Mouse (Mus musculus) hindbrain, embryonic 16.5 days (tissue): Measurements from ENCODE around the gene Icam1. TPM values are rescaled to one million over a fixed set of nuclear protein-coding genes. Genes with fewer than 3 reads are reported as not detected.
A peak's percentile ranks its signal among the peaks of the same experiment; 100 is the strongest.
"Not testable (repeated sequence)": the region's sequence is repeated elsewhere in the genome, so short reads cannot be mapped to it uniquely, and the experiment has no call there.

Source experiments
- ATAC-seq: fragments of 200-750 bp; cut with Nextera tagmentation; 2 replicates; pipeline ENCODE4 v1.8.0; 2017; ENCODE audit warnings: moderate TSS enrichment, moderate library complexity
- H3K27ac ChIP-seq: fragments of 300-500 bp; sonication (generic); 2 replicates; pipeline ENCODE4 v1.5.1; 2014; ENCODE audit warnings: low read depth, mild to moderate bottlenecking, control low read depth, low read length, moderate library complexity
- H3K27me3 ChIP-seq: fragments of 300-500 bp; sonication (generic); replicated peaks from 2 replicates; pipeline ENCODE4 v1.6.1; 2014; ENCODE audit warnings: low read length; ENCODE audit not compliant: control insufficient read depth, insufficient read depth
- H3K36me3 ChIP-seq: fragments of 300-500 bp; sonication (generic); 2 replicates; pipeline ENCODE4 v1.6.1; 2014; ENCODE audit warnings: mild to moderate bottlenecking, low read length, moderate library complexity, mixed read lengths; ENCODE audit not compliant: control insufficient read depth, insufficient read depth
- H3K4me1 ChIP-seq: fragments of 300-500 bp; sonication (generic); 2 replicates; pipeline ENCODE4 v1.6.1; 2014; ENCODE audit warnings: low read depth, low read length; ENCODE audit not compliant: control insufficient read depth, insufficient read depth
- H3K4me2 ChIP-seq: fragments of 300-500 bp; sonication (generic); 2 replicates; pipeline ENCODE4 v1.6.1; 2014; ENCODE audit warnings: mild to moderate bottlenecking, low read length, control low read depth, moderate library complexity
- H3K4me3 ChIP-seq: fragments of 300-500 bp; sonication (generic); 2 replicates; pipeline ENCODE4 v1.5.1; 2014; ENCODE audit warnings: mild to moderate bottlenecking, low read length, control low read depth, moderate library complexity
- H3K9ac ChIP-seq: fragments of 300-500 bp; sonication (generic); 2 replicates; pipeline ENCODE4 v1.6.1; 2014; ENCODE audit warnings: low read depth, mild to moderate bottlenecking, control low read depth, low read length, moderate library complexity
- H3K9me3 ChIP-seq: fragments of 300-500 bp; sonication (generic); 2 replicates; pipeline ENCODE4 v1.6.1; 2014; ENCODE audit warnings: mild to moderate bottlenecking, low read length, moderate library complexity; ENCODE audit not compliant: control insufficient read depth
- WGBS: fragments of 180-500 bp; shearing (Covaris S2); extraction: QIAGEN DNeasy Blood & Tissue Kit; methylation state at CpG from one replicate; pipeline ENCODE4 v1.1.7; 2014; 5-methylcytosine and 5-hydroxymethylcytosine counted together
- polyA plus RNA-seq: library from polyadenylated mRNA; unstranded; fragments of >200 nt; fragmentation: Nextera tagmentation; extraction: Ambion mirVana; gene quantifications from 2 replicates; pipeline ENCODE4 v1.2.1, GENCODE M21; 2015

The Icam1 gene
- polyA plus RNA-seq, 1 experiment from 2014 or later: 3.4 TPM

DNA sequence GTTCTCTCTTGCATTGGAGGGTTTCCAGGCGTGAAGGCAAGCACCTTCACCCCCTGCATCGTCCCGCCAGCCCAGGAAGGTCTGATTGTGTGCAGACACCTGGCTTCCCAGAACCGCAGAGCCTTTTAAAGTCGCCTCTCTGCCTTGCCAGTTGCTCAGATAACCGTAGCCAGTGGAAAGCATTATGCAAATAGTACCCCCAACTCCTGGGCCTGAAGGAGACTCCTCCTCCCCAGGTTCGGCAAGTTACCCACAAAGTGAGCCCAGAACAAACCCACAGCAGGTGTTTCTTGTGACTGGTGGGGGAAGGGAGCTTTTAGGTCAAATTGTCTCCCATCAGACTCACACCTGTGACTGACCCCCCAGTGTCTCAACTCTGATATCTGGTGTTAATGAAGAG, 27.8 kb upstream of the Icam1 start:
- ATAC-seq: no peak

DNA sequence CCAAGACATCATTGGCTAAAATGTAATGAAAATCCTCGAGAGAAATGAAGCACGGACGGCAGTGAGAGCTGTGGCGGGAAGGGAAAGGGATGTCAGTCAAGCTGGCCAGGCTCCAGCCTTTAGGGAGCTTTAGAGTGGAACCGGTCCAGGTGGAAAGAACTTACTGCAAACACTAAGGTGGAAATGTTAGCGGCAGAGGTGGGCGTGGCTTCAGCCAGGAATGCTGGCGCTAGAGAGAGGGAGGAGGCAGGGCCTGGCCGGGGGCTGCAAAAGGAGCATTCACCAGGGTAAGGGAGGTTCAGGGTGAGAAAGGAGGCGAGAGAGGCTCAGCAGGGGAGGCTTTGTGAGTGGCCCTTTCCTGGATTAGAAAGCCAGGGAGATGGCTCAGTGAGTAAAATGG, 24.9 kb upstream of the Icam1 start:
- no peaks in the 10 kb centered on the region; the same call in 1 of the 2 replicates for H3K27me3 ChIP-seq
- H3K36me3 ChIP-seq: no peaks in the 10 kb centered on the region
- no peak for ATAC-seq
- no peaks in the 10 kb centered on the region for H3K4me1 ChIP-seq
- no peaks in the 10 kb centered on the region for H3K9me3 ChIP-seq
- H3K4me3 ChIP-seq: 0 out of 2 replicates have a peak overlapping the region, but pooled peaks have one; percentile 2
- H3K4me2 ChIP-seq: peak overlapping the region; percentile 25
- 6% methylated on average over 10 of the region's 10 CpGs for WGBS
- H3K27ac ChIP-seq: no peak overlapping the region
- peak overlapping the region; percentile 21; the same call in 1 of the 2 replicates for H3K9ac ChIP-seq

More for the DNA sequence above, 27.8 kb upstream of the Icam1 start:
- Histone ChIP-seq H3K4me2 (no peak overlapping the region), H3K36me3 (no peaks in the 10 kb centered on the region), H3K4me3 (no peak overlapping the region), H3K9ac (no peak overlapping the region), H3K27me3 (no peaks in the 10 kb centered on the region; the same call in 1 of the 2 replicates), H3K4me1 (no peaks in the 10 kb centered on the region), H3K9me3 (no peaks in the 10 kb centered on the region), H3K27ac (no peak overlapping the region)
- 31% methylated on average over 7 of the region's 7 CpGs for WGBS

DNA sequence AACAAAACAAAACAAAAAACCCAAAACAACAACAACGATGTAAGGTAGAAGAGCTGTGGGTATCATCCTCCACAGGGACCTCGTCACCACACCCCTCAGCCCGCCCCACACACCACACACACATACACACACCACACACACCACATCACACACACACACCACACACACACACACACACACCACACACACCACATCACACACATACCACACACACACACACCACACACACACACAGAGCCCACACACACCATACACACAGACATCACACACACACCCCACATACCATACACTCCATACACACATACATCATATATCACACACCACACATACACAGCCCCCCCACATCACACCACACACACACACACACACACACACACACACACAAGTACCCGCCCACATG, 24.2 kb upstream of the Icam1 start:
- Histone ChIP-seq H3K4me3 (no peak overlapping the region), H3K9me3 (no peaks in the 10 kb centered on the region), H3K9ac (no peak overlapping the region), H3K4me2 (no peak overlapping the region), H3K36me3 (no peaks in the 10 kb centered on the region), H3K4me1 (no peaks in the 10 kb centered on the region), H3K27ac (no peak overlapping the region), H3K27me3 (no peaks in the 10 kb centered on the region; the same call in 1 of the 2 replicates)
- no peak; the same call in 1 of the 2 replicates for ATAC-seq
- WGBS: 97% methylated on average over 4 of the region's 4 CpGs

DNA sequence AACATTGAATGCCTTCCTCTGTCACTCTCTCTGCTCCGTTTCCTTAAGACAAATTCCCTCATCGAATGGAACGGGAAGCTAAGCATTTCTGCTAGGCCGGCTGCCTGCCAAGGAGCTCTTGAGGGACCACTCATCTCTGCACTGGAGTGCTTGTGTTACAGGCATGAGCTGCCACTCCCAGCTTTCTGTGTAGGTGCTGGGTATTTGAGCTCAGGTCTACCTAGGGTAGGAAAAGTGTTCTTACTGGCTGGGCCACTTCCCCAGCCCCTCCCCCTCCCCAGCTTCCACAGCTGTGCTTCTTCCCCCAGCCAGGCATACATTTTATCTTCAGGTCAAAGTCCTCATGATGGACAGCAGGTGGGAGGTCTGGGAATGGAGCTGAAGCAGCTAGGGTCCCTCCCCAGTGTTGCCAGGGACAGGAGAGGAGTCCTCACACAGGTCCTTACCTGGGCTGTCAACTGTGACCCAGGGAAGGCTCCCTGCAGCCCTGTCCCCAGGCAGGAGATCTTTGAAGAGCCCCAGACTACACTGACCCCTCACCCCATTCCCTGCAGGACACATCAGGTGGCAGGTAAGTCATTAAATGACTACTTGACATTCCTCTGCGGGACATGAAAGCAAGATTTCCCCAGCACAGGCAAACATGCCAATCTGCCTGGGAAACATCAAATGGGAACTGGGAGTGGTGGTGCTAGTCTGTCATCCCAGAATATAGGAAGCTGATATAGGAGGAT, 22.5 kb upstream of the Icam1 start:
- 59% methylated on average over 5 of the region's 5 CpGs for WGBS
- Histone ChIP-seq H3K4me3 (no peak overlapping the region), H3K9me3 (no peaks in the 10 kb centered on the region), H3K4me2 (no peak overlapping the region), H3K36me3 (no peaks in the 10 kb centered on the region), H3K27ac (no peak overlapping the region), H3K9ac (no peak overlapping the region), H3K27me3 (no peaks in the 10 kb centered on the region; the same call in 1 of the 2 replicates), H3K4me1 (no peaks in the 10 kb centered on the region)
- no peak for ATAC-seq

DNA sequence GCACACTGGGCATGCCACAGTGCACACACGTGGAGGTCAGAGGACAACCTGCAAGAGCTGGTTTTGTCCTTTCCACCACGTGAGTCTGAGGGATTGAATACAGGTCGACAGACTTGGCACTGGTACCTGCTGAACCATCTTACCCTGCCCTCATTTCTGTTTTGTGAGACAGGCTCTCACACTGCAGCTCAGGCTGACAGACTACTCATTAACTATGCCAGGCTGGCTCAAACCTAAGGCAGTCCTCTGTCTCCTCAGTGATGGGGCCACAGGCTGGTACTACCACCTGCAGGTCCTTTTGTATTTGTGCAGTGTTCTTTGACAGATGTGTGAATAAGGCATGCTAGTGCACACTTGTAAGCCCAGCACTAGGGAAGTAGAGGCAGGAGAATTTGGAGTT, 20.7 kb upstream of the Icam1 start:
- WGBS: 81% methylated on average over 3 of the region's 3 CpGs
- H3K27ac ChIP-seq: no peak overlapping the region

DNA sequence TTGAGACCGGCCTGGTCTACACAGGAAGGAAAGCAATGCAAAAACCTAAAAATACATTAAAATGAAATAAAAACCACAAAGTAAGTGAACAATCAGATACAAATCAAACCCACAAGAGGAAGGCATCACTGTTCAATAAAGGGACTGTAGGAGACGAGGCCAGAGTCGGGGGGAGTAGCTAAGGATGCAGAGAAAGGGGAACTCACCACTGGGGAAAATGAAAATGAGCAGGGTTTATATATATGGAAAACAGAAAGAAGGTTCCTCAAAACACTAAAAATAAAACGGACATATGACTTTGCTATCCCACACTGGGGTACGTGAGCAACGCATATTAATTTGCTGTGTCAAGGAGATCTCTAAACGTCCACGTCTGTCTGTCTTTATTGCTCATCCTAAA, 18.7 kb upstream of the Icam1 start:
- no peak overlapping the region for H3K4me2 ChIP-seq

More for the DNA sequence above, 20.7 kb upstream of the Icam1 start:
- Histone ChIP-seq H3K9me3 (no peaks in the 10 kb centered on the region), H3K9ac (no peak overlapping the region), H3K4me3 (no peak overlapping the region), H3K36me3 (no peaks in the 10 kb centered on the region), H3K27me3 (no peaks in the 10 kb centered on the region), H3K4me1 (no peaks in the 10 kb centered on the region), H3K4me2 (no peak overlapping the region)
- no peak for ATAC-seq

DNA sequence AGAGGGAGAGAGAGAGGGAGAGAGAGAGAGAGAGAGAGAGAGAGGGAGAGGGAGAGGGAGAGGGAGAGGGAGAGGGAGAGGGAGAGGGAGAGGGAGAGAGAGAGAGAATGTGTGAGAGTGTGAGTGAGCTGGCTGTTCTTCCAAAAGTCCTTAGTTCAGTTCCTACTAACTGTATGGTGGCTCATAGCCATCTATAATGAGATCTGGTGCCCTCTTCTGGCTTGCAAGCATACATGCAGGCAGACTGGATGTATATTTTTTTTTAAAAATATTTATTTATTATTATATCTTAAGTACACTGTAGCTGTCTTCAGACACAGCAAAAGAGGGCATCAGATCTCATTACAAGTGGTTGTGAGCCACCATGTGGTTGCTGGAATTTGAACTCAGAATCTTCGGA, 17.4 kb upstream of the Icam1 start:
- not testable (repeated sequence) for H3K4me2 ChIP-seq, H3K36me3 ChIP-seq, H3K27ac ChIP-seq, H3K27me3 ChIP-seq, ATAC-seq, H3K9ac ChIP-seq, H3K4me1 ChIP-seq, H3K4me3 ChIP-seq, H3K9me3 ChIP-seq
- 85% methylated on average over 1 of the region's 1 CpGs for WGBS

More for the DNA sequence above, 18.7 kb upstream of the Icam1 start:
- WGBS: 91% methylated on average over 8 of the region's 8 CpGs
- H3K27me3 ChIP-seq: no peaks in the 10 kb centered on the region
- no peak overlapping the region for H3K4me3 ChIP-seq
- no peak for ATAC-seq
- no peaks in the 10 kb centered on the region for H3K9me3 ChIP-seq
- H3K36me3 ChIP-seq: no peaks in the 10 kb centered on the region
- H3K4me1 ChIP-seq: peaks cover under 1% of the 10 kb centered on the region; the same call in 1 of the 2 replicates
- no peak overlapping the region for H3K9ac ChIP-seq
- H3K27ac ChIP-seq: no peak overlapping the region

DNA sequence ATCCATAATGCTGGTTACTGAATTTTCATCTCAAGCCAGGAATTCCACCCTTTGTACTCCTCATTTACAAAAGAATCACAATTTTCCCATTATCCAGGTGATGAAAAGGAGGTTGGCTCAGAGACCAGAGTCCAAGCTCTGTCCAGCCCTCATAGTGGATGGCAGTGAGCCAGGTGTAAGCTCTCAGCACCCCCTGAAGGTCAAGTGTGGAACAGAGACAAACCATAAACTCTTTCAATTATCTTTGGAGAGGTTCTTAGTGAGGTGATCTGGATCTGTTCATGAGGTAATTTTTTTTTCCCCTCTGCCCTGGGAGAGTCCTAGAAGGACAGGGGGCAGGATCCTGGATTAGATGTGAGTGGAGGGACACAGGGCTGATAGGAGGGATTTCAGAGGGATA, 15.0 kb upstream of the Icam1 start:
- no peaks in the 10 kb centered on the region for H3K9me3 ChIP-seq
- no peak for ATAC-seq
- no peak overlapping the region for H3K4me2 ChIP-seq
- no peak overlapping the region for H3K9ac ChIP-seq
- H3K27ac ChIP-seq: no peak overlapping the region
- no peaks in the 10 kb centered on the region for H3K27me3 ChIP-seq
- peaks cover 5% of the 10 kb centered on the region for H3K4me1 ChIP-seq
- no peak overlapping the region for H3K4me3 ChIP-seq
- H3K36me3 ChIP-seq: peaks cover 4% of the 10 kb centered on the region

DNA sequence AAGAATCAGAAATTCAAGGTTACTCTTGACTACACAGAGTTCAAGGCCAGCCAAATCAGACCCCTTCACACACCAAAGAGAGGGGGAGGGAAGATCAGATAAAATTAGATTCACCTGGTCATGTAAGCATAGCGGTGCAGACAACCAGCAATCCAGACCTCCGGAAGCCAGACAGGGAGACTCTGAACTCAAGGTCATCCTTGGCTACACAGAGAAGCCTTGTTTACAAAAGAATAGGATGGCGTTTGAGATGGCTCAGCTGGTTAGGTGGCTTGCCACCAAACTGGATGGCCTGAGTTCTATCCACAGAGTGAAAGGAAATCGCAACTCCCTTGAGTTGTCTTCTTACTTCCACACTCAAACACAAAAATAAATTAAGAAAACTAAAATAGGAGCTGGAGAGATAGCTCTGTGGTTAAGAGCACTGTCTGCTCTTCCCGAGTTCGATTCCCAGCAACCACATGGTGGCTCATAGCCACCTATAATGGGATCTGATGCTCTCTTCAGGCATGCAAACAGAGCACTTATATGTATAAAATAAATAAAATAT, 14.1 kb upstream of the Icam1 start:
- Histone ChIP-seq H3K27me3 (no peaks in the 10 kb centered on the region), H3K36me3 (peaks cover 11% of the 10 kb centered on the region), H3K4me2 (no peak overlapping the region), H3K9me3 (no peaks in the 10 kb centered on the region), H3K9ac (no peak overlapping the region), H3K27ac (no peak overlapping the region), H3K4me1 (peaks cover 5% of the 10 kb centered on the region), H3K4me3 (no peak overlapping the region)
- no peak for ATAC-seq
- 79% methylated on average over 6 of the region's 6 CpGs for WGBS
